Mouse (Mus musculus): ENCODE results near the gene Cog6.

Cog6 gene

DNA sequence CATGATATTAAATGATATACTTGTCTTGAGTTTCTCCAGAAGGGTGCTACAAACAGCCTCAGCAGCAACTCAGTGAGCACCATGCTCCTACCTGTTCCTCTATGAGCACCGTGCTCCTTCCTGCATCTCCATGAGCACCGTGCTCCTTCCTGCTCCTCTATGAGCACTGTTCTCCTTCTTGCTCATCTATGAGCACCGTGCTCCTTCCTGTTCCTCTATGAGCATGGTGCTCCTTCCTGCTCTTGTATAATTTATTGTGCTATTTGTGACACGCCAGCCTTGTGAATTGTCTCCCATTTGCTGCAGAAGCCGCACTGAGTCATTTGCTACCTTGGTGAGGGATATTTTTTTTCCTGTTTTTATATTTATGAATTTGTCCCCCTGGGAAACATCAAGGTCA, 69.6 kb downstream of the Cog6 start:
- ChIA-PET POLR2A (no interaction called here), CTCF (no interaction called here)

DNA sequence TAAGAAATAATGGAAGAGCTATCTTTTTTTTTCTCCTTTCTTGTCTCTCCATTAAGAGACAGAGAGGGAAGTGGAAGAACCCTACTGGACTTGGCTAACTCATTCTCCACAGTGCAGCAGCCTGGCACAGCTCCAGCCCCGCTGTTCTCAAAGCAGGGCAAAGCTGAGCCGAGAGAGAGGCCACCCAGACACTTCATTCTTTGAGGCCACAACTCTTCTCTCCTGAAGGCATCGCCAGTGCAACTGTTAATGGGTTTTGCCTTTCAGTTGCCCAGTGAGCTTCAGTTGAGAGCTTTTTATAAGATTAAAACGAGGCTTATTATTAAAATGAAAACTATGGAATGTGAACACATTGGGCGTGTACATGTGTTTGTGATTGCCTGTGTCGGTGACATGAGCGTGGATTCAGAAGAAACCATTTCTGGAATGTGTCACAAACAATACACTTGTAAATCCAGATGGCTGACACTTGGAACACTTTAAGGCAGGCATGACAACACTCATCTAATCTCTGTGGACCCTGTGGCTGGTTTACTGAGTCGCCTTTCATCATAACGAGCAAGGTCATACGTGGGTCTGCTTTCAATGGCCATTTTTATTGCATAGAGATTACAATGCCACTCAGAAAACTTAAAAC, 76.1 kb downstream of the Cog6 start:
- ChIA-PET POLR2A (no interaction called here), CTCF (interaction anchor here in 1 of 4 experiments (0.7 kb wide), 1 partner anchor 590 kb away, joined by 4 read pairs; no protein-coding TSS in a partner anchor)

DNA sequence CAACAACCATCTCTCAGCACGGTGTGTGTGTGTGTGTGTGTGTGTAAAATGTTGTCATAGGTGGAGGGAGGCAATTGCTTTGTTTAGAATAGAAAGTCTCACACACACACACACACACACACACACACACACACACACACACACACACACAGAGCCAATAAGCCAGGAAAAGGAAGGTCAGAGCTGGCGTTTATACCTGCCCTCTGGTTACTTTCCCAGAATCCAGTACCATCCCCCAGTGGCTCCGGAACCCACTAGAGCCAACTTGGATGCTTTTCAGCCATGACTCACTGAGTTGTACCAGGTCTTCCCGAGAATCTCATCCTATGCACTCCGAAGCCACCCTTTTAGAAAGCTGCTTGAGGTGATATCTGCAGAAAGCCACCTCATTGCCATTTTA, 78.6 kb downstream of the Cog6 start:
- ChIA-PET POLR2A (interaction anchor here in 1 of 4 experiments (0.7 kb wide), 1 partner anchor 10 kb away, joined by 3 read pairs; no protein-coding TSS in a partner anchor), CTCF (interaction anchor here in 2 of 4 experiments (0.6 kb wide), 3 partner anchors 37 to 1064 kb away, joined by 3 read pairs; no protein-coding TSS in a partner anchor)

- CTCF ChIA-PET = no interaction called here
- POLR2A ChIA-PET = no interaction called here
Observed at GRCm38 (mm10) chr3:52937739-52938306, 79.2 kb downstream of the Cog6 start.

- ChIA-PET POLR2A (interaction anchor here in 1 of 4 experiments (0.5 kb wide), 1 partner anchor 676 kb away, joined by 3 read pairs; no protein-coding TSS in a partner anchor), CTCF (no interaction called here)
Observed at GRCm38 (mm10) chr3:52931956-52932355, 85.1 kb downstream of the Cog6 start.

Measured in embryonic stem cell, embryonic (primary cell).